Mouse (Mus musculus) layer of hippocampus, postnatal 36 days (tissue): ENCODE measurements around the gene Fam98a. TPM values are rescaled to one million over a fixed set of nuclear protein-coding genes. Genes with fewer than 3 reads are reported as not detected.

Source experiments
- DNase-seq, 2 experiments: peaks; one replicate each; pipeline ENCODE4 v3.0.0; 2022
- total RNA-seq, 2 experiments: library from RNA; stranded (reverse); gene quantifications; 2 replicates each; pipeline ENCODE4 v1.2.3; 2021

Gene Fam98a
- 10 to 100 TPM; 41.7 to 47.2 TPM for total RNA-seq

DNA sequence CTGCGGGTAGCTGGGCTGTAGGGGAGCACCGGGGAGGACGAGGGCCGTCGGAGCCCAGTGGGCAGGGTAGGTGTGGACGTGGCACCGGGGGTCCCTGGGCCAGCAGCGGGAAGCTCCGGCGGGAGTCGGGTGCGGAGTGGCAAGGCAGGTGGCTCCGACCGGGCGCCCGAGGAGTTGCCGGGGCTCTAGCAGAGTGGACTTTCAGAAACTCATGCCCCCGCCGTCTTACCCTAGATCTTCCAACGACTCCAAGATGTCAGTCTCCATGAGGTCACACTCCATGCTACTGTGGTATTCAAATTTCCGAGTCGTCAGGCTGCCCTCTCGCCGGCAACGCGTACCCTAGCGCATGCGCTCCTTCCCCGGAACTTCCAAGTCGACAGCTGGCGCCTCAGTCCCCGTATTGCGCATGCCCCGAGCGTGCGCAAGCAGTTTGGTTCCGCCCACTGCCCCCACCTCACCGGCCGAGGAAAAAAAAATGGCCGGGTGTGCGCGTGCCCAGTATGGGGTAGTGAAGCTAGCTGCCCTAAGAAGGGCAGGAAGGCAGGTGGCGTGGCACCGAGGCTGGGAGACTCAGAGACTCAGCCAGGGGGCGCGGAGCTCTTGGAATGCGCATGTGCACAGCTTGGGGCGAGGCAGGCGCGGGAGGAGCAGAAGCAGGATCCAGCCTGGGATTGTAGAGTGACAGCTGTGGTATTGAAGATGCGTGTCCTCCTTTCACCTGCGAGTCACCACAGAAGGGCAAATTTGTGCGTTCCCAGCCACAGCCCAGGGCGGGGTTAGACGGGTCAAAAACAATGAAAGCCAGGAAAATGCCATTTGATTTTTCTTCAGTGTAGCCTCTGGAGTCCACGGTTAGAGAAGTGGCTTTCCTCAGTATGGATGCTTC is at the start of gene Fam98a:
TSS of gene Fam98a (minus strand) at position 435 of the 889 bp plus-strand sequence.
- peak; percentile 97 to 98 for DNase-seq

DNA sequence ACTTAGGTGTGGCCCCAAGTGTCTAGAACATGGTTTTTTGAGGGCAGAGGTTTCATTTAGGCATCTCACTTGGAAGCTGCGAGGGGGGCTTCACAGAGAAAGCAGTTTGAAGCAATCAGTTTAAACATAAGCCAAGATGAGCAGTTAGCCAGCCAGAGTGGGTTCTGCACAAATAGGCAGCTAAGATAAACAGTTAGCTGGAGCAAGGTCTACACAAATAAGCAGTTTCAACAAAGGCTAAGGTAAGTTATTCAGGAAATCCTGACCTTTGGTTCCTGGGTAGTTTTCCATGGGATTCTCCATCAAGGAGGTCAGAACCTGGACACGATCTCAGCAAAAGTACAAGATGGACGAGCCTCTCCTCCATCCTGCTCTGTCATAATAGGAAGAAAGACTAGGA is 46.9 kb upstream of the Fam98a start:
- no peak for DNase-seq

DNA sequence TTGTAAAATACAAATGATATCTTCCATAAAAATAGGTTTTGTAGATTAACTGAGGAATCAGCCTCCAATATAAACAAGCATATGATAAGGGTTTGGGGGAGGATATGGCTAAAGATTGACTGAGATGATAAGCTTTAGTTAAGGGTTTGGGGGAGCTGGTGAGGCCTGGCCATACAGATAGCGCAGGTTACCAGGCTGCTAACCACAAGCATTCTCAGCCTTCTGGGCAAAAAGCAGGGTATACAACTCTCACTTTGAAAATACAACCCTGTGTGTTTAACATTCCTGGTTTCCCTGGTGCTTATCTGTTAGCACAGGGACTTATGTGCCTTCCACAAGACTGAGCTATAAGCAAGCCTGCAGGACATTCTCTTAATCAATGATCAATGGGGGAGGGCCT is 31.0 kb upstream of the Fam98a start:
- no peak for DNase-seq

DNA sequence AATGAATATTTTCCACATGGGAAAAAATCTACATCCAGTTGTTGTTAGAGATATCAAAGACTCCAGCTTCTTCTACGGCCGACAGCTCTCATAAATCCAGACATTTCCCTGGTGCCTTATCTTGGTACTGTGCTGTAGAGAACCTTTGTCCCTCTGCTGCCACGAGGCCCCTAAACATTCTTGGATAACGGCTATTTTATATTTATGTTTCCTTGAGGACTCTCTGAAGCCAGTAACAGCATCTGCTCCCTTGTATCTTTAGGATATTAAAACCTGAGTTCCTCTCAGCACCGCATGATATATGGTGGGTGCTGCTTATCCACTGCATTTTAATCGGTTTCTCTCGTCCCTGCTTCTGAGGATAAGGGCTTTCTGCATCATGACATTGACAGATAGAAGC is 23.9 kb upstream of the Fam98a start:
- no peak for DNase-seq

DNA sequence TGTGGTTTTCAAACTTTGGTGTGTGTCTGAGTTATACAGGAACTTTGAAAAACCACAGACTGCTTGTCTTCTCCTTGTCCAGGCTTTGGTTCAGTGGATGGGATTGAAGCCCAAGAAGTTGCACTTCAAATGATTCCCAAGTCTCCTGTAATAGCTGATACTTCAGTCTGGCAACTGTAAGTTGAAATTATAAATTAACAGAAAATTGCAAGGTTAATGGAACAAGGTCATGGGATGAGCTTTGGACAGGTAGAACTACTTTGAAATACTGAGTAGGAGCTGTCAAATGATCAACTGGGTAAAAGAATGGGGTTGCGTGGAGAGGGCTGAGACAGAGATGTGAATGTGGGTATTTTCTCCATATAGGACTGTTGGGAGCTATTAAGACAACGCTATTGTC is 6.3 kb upstream of the Fam98a start:
- no peak for DNase-seq

DNA sequence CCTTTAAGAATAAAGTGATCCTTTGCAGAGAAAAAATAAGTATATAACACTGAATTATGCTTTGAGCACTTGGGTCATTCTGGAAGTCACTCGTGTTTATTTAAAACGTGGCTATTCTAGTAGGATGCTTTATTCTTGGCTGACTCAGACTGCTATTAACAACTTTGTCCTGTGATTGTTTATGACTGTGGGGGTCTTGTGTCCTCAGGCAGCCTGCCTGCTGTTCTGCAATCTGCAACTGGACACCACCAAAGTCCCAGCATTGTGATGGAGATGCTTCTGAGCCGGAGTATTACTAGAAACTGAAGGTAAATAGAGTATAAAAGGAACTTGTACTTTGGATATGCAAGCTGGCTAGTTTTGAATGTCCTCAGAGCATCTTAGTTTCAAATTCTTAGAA is 5.3 kb upstream of the Fam98a start:
- no peak for DNase-seq

DNA sequence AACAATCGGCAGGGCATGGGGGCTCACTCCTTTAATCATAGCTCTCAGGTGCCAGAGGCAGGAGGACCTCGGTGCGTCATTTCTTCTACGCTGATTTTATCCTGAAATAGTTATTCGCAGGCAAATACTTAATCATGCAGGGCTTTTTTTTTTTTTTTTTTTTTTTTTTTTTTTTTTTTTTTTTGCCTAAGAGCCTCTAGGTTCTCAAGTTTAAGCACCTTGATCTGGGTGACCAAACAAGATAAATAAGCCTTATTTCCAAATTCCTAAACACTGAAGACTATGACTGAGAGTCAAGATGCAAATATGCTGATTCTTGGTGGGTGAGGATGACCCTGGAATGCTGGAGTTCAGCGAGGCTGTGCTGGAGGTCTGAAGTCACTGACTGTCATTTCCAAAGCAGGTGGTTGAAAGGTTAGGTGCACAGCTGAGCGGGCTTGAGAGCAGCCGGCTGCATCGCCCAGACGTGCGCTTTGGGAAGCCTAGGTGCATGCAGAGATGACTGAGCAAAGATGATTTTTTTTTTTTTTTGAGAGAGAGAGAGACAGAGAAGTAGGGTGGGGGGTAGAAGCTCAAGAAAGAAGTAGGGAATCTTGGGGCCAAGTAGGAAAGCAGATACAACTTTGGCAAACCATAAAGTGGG is 854 bp downstream of the Fam98a start:
- no peak for DNase-seq

DNA sequence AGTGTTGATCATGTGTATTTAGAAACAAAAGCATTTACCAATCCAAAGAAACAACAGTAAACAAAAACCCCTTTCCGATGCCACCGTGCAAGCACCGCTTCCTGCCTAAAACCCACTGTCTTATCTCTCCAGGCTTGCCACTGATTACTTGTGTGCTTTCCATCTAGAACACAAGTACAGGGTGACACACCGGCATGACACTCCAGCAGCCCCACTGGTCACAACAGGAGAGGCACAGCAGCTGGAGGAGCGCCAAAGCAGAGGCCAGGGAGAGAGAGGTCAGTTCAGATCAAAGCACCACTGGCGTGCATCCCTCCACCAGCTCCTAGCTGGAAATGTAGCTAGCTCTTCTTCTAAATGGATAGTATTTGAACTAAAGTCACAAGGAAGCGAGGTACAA is 7.5 kb downstream of the Fam98a start:
- no peak for DNase-seq

DNA sequence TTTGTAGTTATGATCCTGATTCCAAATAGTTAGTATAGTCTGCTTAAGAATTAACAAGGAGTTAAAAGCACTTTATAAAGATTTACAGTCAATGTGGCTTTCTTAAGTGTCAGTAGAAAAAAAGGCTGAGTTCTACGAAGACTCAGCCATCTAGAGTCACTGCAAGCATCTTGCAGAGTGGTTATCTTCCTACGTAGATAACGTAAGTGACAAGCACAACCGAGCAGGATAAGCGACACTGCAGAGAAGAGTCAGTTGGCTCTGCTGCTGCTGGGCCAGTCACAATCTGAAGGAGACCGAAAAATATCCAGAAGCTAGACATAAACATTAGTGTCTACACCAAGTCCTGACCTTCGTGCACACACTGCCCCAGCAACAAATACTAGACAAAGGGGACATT is 8.3 kb downstream of the Fam98a start:
- DNase-seq: no peak

DNA sequence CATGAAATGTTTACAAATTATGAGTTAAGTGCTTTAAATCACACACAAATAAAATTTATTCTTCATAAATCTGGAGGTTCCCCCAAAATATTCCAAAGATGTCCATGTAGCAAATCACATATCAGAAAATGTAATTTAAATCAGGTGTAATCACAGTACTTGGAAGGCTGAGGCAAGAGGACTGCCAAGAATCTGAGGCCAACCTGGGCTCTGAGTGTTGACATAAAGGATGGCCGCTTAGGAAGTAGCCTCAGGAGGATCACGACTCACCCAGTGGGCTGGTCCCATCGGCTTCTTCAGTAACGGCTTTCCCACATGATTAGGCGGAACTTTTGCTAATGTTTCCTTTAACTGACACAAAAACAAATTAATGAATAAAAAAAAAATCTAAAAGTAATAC is 11.9 kb downstream of the Fam98a start:
- no peak for DNase-seq

DNA sequence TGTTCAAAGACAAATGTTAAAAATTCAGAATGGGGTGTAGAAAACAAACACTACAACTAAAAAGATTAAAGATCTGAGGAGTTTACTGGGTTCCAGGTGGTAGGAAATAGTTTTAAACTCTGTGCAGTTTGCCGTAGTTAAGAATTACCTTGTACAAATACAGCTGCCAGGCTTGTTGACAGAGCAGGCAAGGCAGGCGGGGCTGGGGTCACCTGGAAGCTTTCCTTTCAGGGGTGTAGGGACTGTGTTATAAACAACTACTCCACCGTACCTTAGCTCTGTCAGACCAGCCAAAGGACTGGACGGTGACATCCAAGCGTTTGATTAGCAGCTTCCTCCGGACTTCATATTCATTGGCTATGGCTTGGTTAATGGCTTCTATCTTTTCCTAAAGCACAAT is 12.6 kb downstream of the Fam98a start:
- no peak for DNase-seq

DNA sequence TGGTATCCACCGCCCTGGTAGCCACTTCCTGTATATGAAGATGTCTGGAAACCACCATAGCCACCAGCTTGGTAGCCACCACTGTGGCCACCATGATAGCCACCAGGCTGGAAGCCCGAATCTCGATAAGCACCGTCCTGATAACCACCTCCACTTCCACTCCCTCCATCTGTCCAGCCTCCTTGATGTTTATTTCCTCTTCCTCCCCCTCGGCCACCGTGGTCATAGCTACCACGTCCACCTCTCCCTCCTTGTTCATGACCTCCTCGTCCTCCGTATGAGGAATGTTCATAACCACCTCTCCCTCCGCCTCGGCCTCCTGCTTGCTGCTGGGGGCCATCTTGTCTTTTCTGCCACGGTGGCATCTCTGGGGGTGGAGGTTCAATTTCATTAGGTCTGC is 13.3 kb downstream of the Fam98a start:
- no peak for DNase-seq

DNA sequence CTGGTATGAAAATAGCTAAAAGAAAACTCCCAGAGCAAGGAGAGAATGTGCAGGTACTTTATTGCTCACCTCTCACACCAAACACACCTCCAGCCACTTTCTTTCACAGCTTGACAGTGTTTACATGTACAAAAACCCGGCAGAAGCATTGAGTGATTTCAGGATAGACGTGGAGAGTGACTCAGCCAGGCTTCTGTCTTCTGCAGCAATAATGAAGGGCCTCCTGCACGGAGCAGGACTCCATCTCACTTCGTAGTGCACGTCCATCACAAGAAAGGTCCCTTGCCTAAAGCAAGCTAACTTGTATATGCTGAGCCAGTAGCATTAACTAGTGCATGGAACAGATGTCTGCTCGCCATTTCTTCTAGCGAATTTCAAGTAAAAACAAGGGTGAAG is 14.7 kb downstream of the Fam98a start:
- no peak for DNase-seq

DNA sequence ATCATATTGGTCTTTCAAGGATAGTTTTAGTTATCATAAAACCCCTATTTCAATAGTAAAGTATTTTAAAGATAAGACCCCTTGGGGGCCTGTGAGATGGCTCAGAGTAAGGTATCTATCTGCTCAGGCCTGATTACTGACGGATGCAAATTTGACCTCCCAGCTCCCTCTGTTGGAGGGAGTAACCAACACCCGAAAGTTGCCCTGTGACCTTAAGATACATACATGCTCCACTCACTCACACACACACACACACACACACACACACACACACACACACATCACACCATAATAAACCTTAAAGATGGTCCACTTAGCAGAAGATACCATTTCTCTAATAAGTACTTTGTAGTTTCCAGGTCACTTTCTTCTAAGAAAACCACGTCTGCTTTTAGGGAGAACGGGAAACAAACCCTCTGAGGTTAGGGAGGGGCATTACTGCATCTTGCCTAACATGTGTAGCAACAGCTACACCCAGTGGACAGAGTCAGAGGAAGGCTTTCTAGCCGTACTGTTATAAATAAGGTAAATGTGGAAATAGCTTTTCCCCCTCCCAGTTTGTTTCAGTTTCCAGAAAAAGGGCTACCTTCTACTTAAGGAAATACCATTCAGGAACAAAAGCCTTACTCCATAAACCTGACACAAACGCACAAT is 15.2 kb downstream of the Fam98a start:
- no peak for DNase-seq

DNA sequence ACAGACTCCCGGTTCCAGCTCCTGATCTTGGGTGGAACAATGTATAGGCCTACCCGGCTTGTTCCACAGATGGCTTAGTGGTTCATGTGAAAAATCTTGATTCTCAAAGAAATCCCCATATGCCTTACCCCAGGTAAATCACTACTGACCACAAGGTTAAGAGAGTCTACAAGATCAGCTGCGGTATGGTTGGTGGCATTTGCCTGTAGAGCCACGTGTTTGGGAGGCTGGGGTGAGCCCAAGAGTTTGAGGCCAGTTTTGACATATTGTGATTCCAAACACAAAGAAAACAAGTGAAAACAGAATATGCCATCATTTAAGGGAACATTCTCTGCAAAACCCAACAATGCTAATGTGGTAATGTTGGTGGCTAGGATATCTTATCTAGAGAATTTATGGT is 16.1 kb downstream of the Fam98a start:
- DNase-seq: no peak

DNA sequence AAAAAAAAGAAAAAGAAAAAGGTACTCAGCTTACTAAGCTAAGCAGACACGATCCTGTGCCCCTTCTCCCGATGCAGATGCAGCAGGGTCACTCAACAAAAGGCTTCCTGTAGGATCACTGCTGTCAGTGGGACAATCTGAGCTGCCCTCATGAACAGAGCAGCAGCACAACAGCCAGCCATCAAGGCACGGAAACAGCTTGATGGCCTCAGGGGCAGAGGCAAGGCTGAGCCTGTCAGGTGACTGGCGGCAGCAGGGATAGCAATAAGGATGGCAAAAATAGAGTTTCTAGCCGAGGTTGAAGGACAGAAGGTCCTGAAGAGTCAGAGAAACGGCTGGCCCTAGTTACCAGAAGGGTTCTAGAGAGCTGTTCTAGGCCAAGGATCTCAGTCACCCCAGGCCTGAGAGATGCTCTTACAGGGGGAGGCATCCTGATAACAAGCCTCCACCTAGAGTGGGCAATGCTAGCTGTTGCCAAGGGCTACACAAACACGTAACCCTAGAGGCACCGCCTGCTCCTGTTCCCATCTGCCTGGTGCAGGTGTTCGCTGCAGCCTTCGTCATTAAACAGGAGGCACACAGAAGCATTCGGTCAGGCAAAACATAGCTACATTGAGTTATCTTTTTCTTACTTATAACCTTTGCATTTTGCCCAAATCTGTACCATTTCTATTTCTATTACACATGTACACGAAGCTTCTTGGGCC is 17.3 kb downstream of the Fam98a start:
- no peak for DNase-seq

DNA sequence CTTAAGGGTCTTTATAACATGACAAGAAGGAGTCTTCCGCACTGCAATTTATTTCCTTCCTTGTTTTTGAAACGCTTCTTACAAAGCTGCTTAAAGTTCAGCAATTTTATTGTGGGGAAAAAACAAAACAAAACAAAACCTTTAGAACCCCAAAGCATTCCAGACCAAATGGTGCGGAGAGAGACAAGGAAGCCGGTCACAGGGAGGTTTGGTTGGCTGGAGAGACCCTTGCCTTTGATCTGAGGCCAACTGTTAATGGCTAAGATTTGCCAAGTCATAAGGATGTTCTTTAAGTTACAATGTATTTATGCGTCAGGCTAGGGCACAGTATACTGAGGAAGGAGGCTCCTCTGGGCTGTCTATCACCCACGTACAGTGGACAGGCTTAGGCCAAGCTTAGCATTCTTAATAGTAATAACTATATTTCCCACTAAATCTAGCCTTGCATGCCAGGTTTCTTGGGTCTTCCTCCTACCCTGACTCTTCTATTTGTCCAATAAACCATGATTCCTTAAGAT is 19.2 kb downstream of the Fam98a start:
- no peak for DNase-seq

DNA sequence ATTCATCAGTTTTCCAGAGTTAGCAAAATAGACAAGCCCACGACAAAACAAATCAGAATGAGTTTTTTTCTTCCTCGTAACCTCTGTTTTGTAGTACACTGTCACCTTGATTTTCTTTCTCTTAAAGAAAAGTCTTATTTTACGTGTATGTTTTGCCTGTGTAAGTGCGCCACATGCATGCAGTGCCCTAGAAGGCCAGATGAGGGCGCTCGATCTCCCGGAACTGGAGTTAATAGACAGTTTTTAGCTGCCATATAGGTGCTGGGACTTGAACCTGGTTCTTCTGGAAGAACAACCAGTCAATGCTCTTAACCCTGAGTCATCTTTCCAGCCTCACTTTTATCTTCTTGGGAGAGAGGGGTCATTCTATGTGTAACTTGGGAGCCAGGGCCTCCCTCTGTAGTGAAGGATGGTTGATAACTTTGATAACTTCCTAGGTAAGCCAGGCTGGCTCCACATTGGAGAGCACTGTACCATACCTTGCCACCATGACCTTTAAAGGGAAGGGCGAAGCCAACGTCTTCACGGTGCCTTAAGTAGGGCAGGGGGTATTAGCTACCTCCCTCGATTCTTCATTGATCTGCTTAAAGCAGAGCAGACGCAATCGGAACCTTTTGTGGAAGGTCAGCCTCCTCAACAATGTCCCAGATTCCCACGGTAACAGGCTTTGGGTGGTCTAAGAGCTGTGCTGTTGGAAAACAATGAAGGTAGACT is 22.4 kb downstream of the Fam98a start:
- DNase-seq: no peak

DNA sequence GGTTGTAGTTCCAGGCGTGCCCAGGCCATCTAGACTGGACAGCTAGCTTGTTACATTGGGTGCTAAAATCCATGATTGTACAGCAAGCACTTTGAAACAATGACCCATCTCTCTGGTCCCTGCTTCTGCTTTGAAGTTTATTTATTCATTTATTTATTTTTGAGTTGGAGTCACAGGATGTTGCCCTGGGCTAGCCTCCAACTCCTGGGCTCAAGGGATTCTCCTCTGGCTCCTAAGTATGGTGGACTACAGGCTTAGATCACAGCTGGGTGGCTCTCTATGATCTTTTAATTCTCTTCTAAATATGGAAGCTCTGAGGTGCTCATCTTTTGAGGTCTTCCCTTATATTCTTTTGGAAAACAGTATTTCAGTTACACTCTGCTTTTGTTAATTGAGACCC is 25.3 kb downstream of the Fam98a start:
- DNase-seq: no peak

DNA sequence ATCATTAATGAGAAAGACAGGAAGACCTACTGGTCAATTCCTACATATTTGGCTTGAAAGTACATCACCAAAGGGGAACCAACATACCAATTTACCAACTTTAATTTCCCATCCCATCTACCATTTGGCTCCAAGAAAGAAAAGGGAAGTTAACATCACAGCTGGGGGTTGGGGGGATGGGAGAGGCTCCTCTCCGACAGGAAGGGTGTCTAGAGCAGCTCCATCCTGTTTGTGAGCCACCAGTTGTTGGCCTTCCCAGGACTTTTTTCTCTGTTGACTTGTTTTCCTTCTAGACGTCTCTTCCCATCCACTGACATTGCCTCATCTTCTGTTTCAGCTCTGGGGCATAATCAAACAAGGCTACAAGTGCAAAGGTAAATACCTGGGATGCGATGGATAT is 27.9 kb downstream of the Fam98a start:
- no peak for DNase-seq

DNA sequence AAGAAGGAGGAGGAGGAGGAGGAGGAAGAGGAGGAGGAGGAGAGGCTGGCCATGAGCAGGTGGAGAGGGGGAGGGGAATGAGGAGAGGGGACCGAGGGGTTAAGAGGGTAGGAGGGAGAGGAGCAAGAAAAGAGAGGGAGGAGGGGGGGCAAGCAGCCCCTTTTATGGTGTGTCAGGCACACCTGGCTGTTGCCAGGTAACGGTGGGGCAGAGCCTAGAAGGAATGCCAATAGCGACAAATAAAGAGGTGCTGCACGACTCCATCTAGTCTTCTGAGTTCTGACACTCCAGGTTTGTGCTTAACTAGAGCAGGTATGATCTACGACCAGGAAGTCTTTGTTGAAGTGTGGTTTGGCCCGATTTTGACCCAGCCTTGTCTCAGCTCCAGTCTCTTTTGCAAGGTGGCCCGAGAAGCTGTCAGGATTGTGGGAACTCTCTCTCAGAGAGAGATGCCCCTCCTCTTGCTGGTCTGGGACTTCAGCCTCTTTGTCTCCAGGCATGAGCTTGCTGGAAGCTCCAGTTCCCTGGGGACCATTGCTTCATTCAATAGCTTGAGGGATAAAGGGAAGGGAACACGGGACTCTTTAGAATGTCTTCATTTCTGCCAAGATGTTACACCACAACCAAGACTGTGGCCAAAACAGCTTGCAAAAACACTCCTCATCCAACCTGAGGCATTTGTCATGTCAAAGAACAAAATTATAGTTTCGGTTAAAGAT is 29.2 kb downstream of the Fam98a start:
- DNase-seq: no peak
